Mouse (Mus musculus) hindbrain, postnatal 0 days (tissue): ENCODE measurements at regions not wholly inside any gene's neighbourhood (a gene's known extent, or its start where the extent isn't known, plus 50 kb on each side); places are given as distances from the start of the nearest gene placed in this dataset.

Experiments used
- ATAC-seq: fragments of 200-750 bp; cut with Nextera tagmentation; 2 replicates; pipeline ENCODE4 v1.8.0; 2017; ENCODE audit warnings: mild to moderate bottlenecking, moderate TSS enrichment, moderate library complexity
- DNase-seq: peaks from one replicate; pipeline ENCODE4 v3.0.0-alpha.2; 2015; ENCODE audit warnings: low spot score
- H3K27ac ChIP-seq: fragments of 300-500 bp; sonication (generic); 2 replicates; pipeline ENCODE4 v1.5.1; 2014; ENCODE audit warnings: mild to moderate bottlenecking
- H3K27me3 ChIP-seq: fragments of 300-500 bp; sonication (generic); 2 replicates; pipeline ENCODE4 v1.6.1; 2014; ENCODE audit warnings: low read length, mixed read lengths; ENCODE audit not compliant: insufficient read depth
- H3K36me3 ChIP-seq: fragments of 300-500 bp; sonication (generic); 2 replicates; pipeline ENCODE4 v1.6.1; 2014; ENCODE audit warnings: low read length, mixed read lengths; ENCODE audit not compliant: insufficient read depth
- H3K4me1 ChIP-seq: fragments of 300-500 bp; sonication (generic); 2 replicates; pipeline ENCODE4 v1.6.1; 2014; ENCODE audit warnings: antibody characterized with exemption, low read length, mixed read lengths; ENCODE audit not compliant: insufficient read depth
- H3K4me2 ChIP-seq: fragments of 300-500 bp; sonication (generic); 2 replicates; pipeline ENCODE4 v1.6.1; 2014; ENCODE audit warnings: low read depth, mild to moderate bottlenecking, low read length, moderate library complexity, mixed read lengths
- H3K4me3 ChIP-seq: fragments of 300-500 bp; sonication (generic); 2 replicates; pipeline ENCODE4 v1.5.1; 2014; ENCODE audit warnings: low read length
- H3K9ac ChIP-seq: fragments of 300-500 bp; sonication (generic); replicated peaks from 2 replicates; pipeline ENCODE4 v1.6.1; 2014; ENCODE audit warnings: mild to moderate bottlenecking, low read length, moderate library complexity, mixed read lengths
- H3K9me3 ChIP-seq: fragments of 300-500 bp; sonication (generic); 2 replicates; pipeline ENCODE4 v1.6.1; 2016; ENCODE audit warnings: low read length, mixed read lengths
- CTCF ChIP-seq: IDR thresholded peaks from 2 replicates; pipeline ENCODE4 v1.5.1; 2016; ENCODE audit warnings: antibody characterized with exemption, control low read depth, low read depth
- WGBS: fragments of 180-500 bp; shearing (Covaris S2); extraction: QIAGEN DNeasy Blood & Tissue Kit; methylation state at CpG from one replicate; pipeline ENCODE4 v1.1.7; 2014; 5-methylcytosine and 5-hydroxymethylcytosine counted together

GRCm38 (mm10) chr9:24833766-24834165 is 59.7 kb upstream of the Tbx20 start:
- Histone ChIP-seq H3K27ac (no peak overlapping the region), H3K27me3 (no peaks in the 10 kb centered on the region), H3K9ac (no peak overlapping the region), H3K9me3 (no peaks in the 10 kb centered on the region), H3K36me3 (no peaks in the 10 kb centered on the region), H3K4me1 (no peaks in the 10 kb centered on the region), H3K4me3 (no peak overlapping the region), H3K4me2 (no peak overlapping the region)
- ATAC-seq (no peak), DNase-seq (no peak)
- no peak for TF ChIP-seq CTCF
- WGBS: 60% methylated on average over 7 of the region's 7 CpGs

- Histone ChIP-seq H3K4me2 (no peak overlapping the region), H3K9ac (no peak overlapping the region), H3K4me3 (no peak overlapping the region), H3K27ac (no peak overlapping the region), H3K36me3 (no peaks in the 10 kb centered on the region), H3K9me3 (no peaks in the 10 kb centered on the region), H3K4me1 (no peaks in the 10 kb centered on the region), H3K27me3 (no peaks in the 10 kb centered on the region)
- DNase-seq (no peak), ATAC-seq (no peak)
- WGBS: 86% methylated on average over 7 of the region's 7 CpGs
- TF ChIP-seq CTCF: no peak
These were observed 74.1 kb upstream of the Tbx20 start for GRCm38 (mm10) chr9:24848210-24848609.

GRCm38 (mm10) chr9:24859459-24859858 is 85.4 kb upstream of the Tbx20 start:
- H3K36me3 ChIP-seq: no peaks in the 10 kb centered on the region
- H3K4me2 ChIP-seq: no peak overlapping the region
- H3K9ac ChIP-seq: no peak overlapping the region
- H3K9me3 ChIP-seq: 0 out of 2 replicates have a peak, but pooled peaks cover 2% of the 10 kb centered on the region
- no peak overlapping the region for H3K4me3 ChIP-seq
- 90% methylated on average over 2 of the region's 2 CpGs for WGBS
- DNase-seq (no peak), ATAC-seq (no peak)
- H3K4me1 ChIP-seq: no peaks in the 10 kb centered on the region
- no peak for TF ChIP-seq CTCF
- H3K27ac ChIP-seq: no peak overlapping the region
- H3K27me3 ChIP-seq: no peaks in the 10 kb centered on the region

- WGBS: 69% methylated on average over 4 of the region's 4 CpGs
- no peak for TF ChIP-seq CTCF
These were observed 92.5 kb upstream of the Tbx20 start for GRCm38 (mm10) chr9:24866390-24867173.

GRCm38 (mm10) chr9:24868746-24869145 is 94.6 kb upstream of the Tbx20 start:
- Histone ChIP-seq H3K4me2 (no peak overlapping the region), H3K9ac (no peak overlapping the region), H3K27me3 (no peaks in the 10 kb centered on the region), H3K9me3 (no peaks in the 10 kb centered on the region), H3K4me1 (no peaks in the 10 kb centered on the region), H3K27ac (no peak overlapping the region), H3K36me3 (no peaks in the 10 kb centered on the region), H3K4me3 (no peak overlapping the region)
- DNase-seq (no peak), ATAC-seq (no peak)
- TF ChIP-seq CTCF: no peak
- 100% methylated on average over 1 of the region's 1 CpGs for WGBS

More at GRCm38 (mm10) chr9:24866390-24867173, 92.5 kb upstream of the Tbx20 start:
- Histone ChIP-seq H3K4me1 (no peaks in the 10 kb centered on the region), H3K4me3 (no peak overlapping the region), H3K27ac (no peak overlapping the region), H3K9me3 (0 out of 2 replicates have a peak, but pooled peaks cover 2% of the 10 kb centered on the region), H3K36me3 (no peaks in the 10 kb centered on the region), H3K9ac (no peak overlapping the region), H3K4me2 (no peak overlapping the region), H3K27me3 (no peaks in the 10 kb centered on the region)
- ATAC-seq (no peak), DNase-seq (no peak)

- Histone ChIP-seq H3K36me3 (no peaks in the 10 kb centered on the region), H3K4me2 (no peak overlapping the region), H3K27me3 (no peaks in the 10 kb centered on the region), H3K9me3 (no peaks in the 10 kb centered on the region), H3K9ac (no peak overlapping the region), H3K27ac (no peak overlapping the region), H3K4me1 (no peaks in the 10 kb centered on the region), H3K4me3 (no peak overlapping the region)
- ATAC-seq (no peak), DNase-seq (no peak)
- 81% methylated on average over 13 of the region's 13 CpGs for WGBS
- TF ChIP-seq CTCF: no peak
These were observed 100.5 kb upstream of the Tbx20 start for GRCm38 (mm10) chr9:24874434-24875143.
